Mouse (Mus musculus) hindbrain, embryonic 15.5 days (tissue): ENCODE measurements around the gene Ipo8. TPM values are rescaled to one million over a fixed set of nuclear protein-coding genes. Genes with fewer than 3 reads are reported as not detected.

Source experiments
- ATAC-seq: fragments of 200-750 bp; cut with Nextera tagmentation; 2 replicates; pipeline ENCODE4 v1.8.0; 2017; ENCODE audit warnings: low read depth, moderate number of reproducible peaks, moderate TSS enrichment; ENCODE audit not compliant: low FRiP score
- H3K27ac ChIP-seq: fragments of 300-500 bp; sonication (generic); replicated peaks from 2 replicates; pipeline ENCODE4 v1.5.1; 2015; ENCODE audit warnings: mild to moderate bottlenecking, inconsistent platforms
- H3K27me3 ChIP-seq: fragments of 300-500 bp; sonication (generic); 2 replicates; pipeline ENCODE4 v1.6.1; 2015; ENCODE audit warnings: control low read depth, inconsistent platforms
- H3K36me3 ChIP-seq: fragments of 300-500 bp; sonication (generic); 2 replicates; pipeline ENCODE4 v1.6.1; 2015; ENCODE audit warnings: control low read depth, inconsistent platforms
- H3K4me1 ChIP-seq: fragments of 300-500 bp; sonication (generic); replicated peaks from 2 replicates; pipeline ENCODE4 v1.6.1; 2015; ENCODE audit warnings: control low read depth, inconsistent platforms
- H3K4me2 ChIP-seq: fragments of 300-500 bp; sonication (generic); 2 replicates; pipeline ENCODE4 v1.6.1; 2015; ENCODE audit warnings: moderate library complexity, mild to moderate bottlenecking, inconsistent platforms
- H3K4me3 ChIP-seq: fragments of 300-500 bp; sonication (generic); 2 replicates; pipeline ENCODE4 v1.5.1; 2015; ENCODE audit warnings: mild to moderate bottlenecking, inconsistent platforms
- H3K9ac ChIP-seq: fragments of 300-500 bp; sonication (generic); 2 replicates; pipeline ENCODE4 v1.6.1; 2015; ENCODE audit warnings: inconsistent platforms
- H3K9me3 ChIP-seq: fragments of 300-500 bp; sonication (generic); 2 replicates; pipeline ENCODE4 v1.6.1; 2016; ENCODE audit warnings: control low read depth, inconsistent platforms
- WGBS: fragments of 180-500 bp; shearing (Covaris S2); methylation state at CpG from one replicate; pipeline ENCODE4 v1.1.7; 2015; 5-methylcytosine and 5-hydroxymethylcytosine counted together
- polyA plus RNA-seq: library from polyadenylated mRNA; unstranded; fragments of >200 nt; fragmentation: Nextera tagmentation; extraction: Ambion mirVana; gene quantifications from 2 replicates; pipeline ENCODE4 v1.2.1, GENCODE M21; 2015

Ipo8 gene
- polyA plus RNA-seq, 1 experiment from 2014 or later, result 17.2 TPM

DNA sequence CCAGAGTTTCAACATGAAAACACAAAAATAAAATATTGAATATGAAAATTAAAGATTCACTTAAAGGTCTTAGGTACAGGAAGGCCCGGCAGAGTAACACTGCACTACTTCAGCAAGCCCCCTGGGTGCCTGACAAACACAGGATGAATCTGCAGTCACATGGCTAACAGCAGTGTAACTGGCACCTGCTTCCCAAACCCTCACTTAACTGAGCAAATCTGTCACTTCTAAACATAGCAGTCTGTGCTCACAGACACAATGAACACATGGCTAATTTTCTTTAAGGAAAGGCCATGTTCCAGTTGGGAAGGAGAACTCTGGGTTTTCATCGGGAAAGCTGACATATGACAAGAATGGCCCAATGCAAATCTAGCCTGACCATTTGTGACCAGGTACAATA is 36.1 kb downstream of the Ipo8 start:
- Histone ChIP-seq H3K36me3 (peaks cover 44% of the 10 kb centered on the region), H3K27ac (no peak overlapping the region)
- WGBS, result 89% methylated on average over 2 of the region's 2 CpGs

GRCm38 (mm10) chr6:148789010-148789673 is 42.1 kb downstream of the Ipo8 start:
- no peaks in the 10 kb centered on the region for H3K27me3 ChIP-seq
- no peaks in the 10 kb centered on the region for H3K9me3 ChIP-seq
- no peak overlapping the region for H3K4me3 ChIP-seq
- H3K9ac ChIP-seq, result no peak overlapping the region
- H3K4me1 ChIP-seq, result no peaks in the 10 kb centered on the region
- no peak for ATAC-seq
- H3K27ac ChIP-seq, result no peak overlapping the region
- 73% methylated on average over 9 of the region's 9 CpGs for WGBS
- H3K4me2 ChIP-seq, result no peak overlapping the region
- H3K36me3 ChIP-seq, result peaks cover 50% of the 10 kb centered on the region

More for the DNA sequence above, 36.1 kb downstream of the Ipo8 start:
- ATAC-seq, result no peak
- no peaks in the 10 kb centered on the region for H3K9me3 ChIP-seq
- no peak overlapping the region for H3K4me3 ChIP-seq
- no peak overlapping the region for H3K9ac ChIP-seq
- no peaks in the 10 kb centered on the region for H3K27me3 ChIP-seq
- H3K4me2 ChIP-seq, result no peak overlapping the region
- H3K4me1 ChIP-seq, result no peaks in the 10 kb centered on the region

- Histone ChIP-seq H3K4me1 (no peaks in the 10 kb centered on the region), H3K27ac (no peak overlapping the region), H3K4me2 (no peak overlapping the region), H3K36me3 (peaks cover 68% of the 10 kb centered on the region), H3K4me3 (no peak overlapping the region), H3K9me3 (no peaks in the 10 kb centered on the region), H3K27me3 (no peaks in the 10 kb centered on the region), H3K9ac (no peak overlapping the region)
- no peak for ATAC-seq
- 94% methylated on average over 5 of the region's 5 CpGs for WGBS
Measured at GRCm38 (mm10) chr6:148786186-148786585, 45.1 kb downstream of the Ipo8 start.

GRCm38 (mm10) chr6:148784418-148784817 is 46.8 kb downstream of the Ipo8 start:
- H3K9me3 ChIP-seq, result no peaks in the 10 kb centered on the region
- H3K4me3 ChIP-seq, result no peak overlapping the region
- no peaks in the 10 kb centered on the region for H3K27me3 ChIP-seq
- no peak overlapping the region for H3K9ac ChIP-seq
- H3K36me3 ChIP-seq, result peaks cover 67% of the 10 kb centered on the region
- H3K4me2 ChIP-seq, result no peak overlapping the region
- no peaks in the 10 kb centered on the region for H3K4me1 ChIP-seq
- H3K27ac ChIP-seq, result no peak overlapping the region
- ATAC-seq, result no peak
- WGBS, result 94% methylated on average over 9 of the region's 9 CpGs

DNA sequence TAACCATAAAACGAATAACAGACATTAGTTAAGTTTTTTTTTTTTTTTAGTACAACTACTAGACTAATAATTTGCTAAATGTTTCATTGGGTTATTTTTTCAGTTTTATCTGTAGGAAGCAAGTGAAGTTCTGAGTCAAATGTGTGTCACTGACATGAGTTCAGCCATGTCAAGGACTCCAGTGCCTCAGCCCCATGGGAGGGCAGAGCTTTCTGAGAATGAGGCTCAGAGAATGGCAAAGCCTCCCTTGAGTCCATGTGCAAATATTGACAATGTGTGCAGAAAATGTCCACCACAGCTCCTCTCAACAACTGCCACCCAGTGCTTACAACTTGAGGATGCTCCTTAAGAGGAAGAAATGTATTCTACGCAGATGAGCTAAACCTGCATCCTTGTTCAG is 55.0 kb downstream of the Ipo8 start:
- Histone ChIP-seq H3K4me3 (no peak overlapping the region), H3K36me3 (peaks cover 61% of the 10 kb centered on the region), H3K4me2 (no peak overlapping the region), H3K9ac (no peak overlapping the region), H3K27ac (no peak overlapping the region), H3K9me3 (no peaks in the 10 kb centered on the region), H3K4me1 (no peaks in the 10 kb centered on the region), H3K27me3 (no peaks in the 10 kb centered on the region)
- ATAC-seq, result no peak
- 98% methylated on average over 2 of the region's 2 CpGs for WGBS

GRCm38 (mm10) chr6:148771423-148771822 is 59.8 kb downstream of the Ipo8 start:
- Histone ChIP-seq H3K4me3 (no peak overlapping the region), H3K9me3 (no peaks in the 10 kb centered on the region), H3K27ac (no peak overlapping the region), H3K4me1 (no peaks in the 10 kb centered on the region), H3K4me2 (no peak overlapping the region), H3K27me3 (no peaks in the 10 kb centered on the region), H3K9ac (no peak overlapping the region), H3K36me3 (peaks cover 51% of the 10 kb centered on the region)
- WGBS, result 90% methylated on average over 3 of the region's 3 CpGs
- ATAC-seq, result no peak

GRCm38 (mm10) chr6:148768419-148768818 is 62.8 kb downstream of the Ipo8 start:
- Histone ChIP-seq H3K9me3 (no peaks in the 10 kb centered on the region), H3K4me3 (no peak overlapping the region), H3K4me1 (no peaks in the 10 kb centered on the region), H3K9ac (no peak overlapping the region), H3K27me3 (no peaks in the 10 kb centered on the region), H3K4me2 (no peak overlapping the region), H3K36me3 (peaks cover 27% of the 10 kb centered on the region), H3K27ac (no peak overlapping the region)
- no peak for ATAC-seq
- WGBS, result 81% methylated on average over 12 of the region's 12 CpGs

GRCm38 (mm10) chr6:148767228-148767627 is 64.0 kb downstream of the Ipo8 start:
- Histone ChIP-seq H3K36me3 (peaks cover 18% of the 10 kb centered on the region; the same call in 1 of the 2 replicates), H3K4me2 (no peak overlapping the region), H3K4me1 (no peaks in the 10 kb centered on the region), H3K27me3 (no peaks in the 10 kb centered on the region), H3K9ac (no peak overlapping the region), H3K9me3 (no peaks in the 10 kb centered on the region), H3K27ac (no peak overlapping the region), H3K4me3 (no peak overlapping the region)
- ATAC-seq, result no peak

- Histone ChIP-seq H3K27me3 (no peaks in the 10 kb centered on the region), H3K4me2 (no peak overlapping the region), H3K27ac (no peak overlapping the region), H3K4me3 (no peak overlapping the region), H3K9ac (no peak overlapping the region), H3K36me3 (no peaks in the 10 kb centered on the region), H3K9me3 (no peaks in the 10 kb centered on the region), H3K4me1 (no peaks in the 10 kb centered on the region)
- ATAC-seq, result no peak
- WGBS, result 93% methylated on average over 3 of the region's 3 CpGs
Measured at GRCm38 (mm10) chr6:148761967-148762712, 69.1 kb downstream of the Ipo8 start.

DNA sequence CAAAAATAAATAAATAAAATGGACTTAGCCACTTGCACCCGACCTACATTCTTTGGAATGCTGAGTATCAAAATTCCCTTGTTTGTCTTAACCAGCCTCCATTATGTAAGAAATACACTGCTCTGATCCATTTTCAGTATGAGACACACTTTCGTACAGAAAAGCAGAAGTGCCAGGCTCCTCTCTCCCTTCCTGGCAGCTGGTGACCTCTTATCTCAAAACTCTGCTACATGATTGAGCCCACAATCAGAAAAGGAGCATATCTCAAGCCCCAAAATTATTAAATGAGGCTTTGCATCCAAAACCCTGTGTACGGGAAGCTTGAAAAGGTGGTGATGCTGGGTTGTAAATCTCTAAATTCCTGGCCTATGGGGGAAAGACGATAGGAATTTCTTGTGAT is 69.8 kb downstream of the Ipo8 start:
- Histone ChIP-seq H3K27ac (no peak overlapping the region), H3K4me1 (no peaks in the 10 kb centered on the region), H3K9ac (no peak overlapping the region), H3K27me3 (no peaks in the 10 kb centered on the region), H3K4me3 (no peak overlapping the region), H3K4me2 (no peak overlapping the region), H3K36me3 (no peaks in the 10 kb centered on the region), H3K9me3 (no peaks in the 10 kb centered on the region)
- no peak for ATAC-seq
- WGBS, result 91% methylated on average over 4 of the region's 4 CpGs

DNA sequence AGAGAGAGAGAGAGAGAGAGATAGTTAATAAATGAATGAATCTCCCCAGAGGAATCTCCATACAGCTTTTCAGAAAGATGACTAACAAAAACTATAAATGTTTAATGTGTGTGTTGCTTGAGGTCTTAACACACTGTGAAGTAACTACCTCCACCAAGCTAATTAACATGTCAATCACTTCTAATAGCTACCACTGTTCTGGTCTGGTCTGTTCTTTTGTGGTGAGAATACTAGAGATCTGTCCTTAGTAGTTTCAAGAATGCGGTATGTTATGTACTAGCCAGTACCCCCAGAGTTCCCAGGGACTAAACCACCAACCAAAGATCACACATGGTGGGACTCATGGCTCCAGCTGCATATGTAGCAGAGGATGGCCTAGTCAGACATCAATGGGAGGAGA is 74.7 kb downstream of the Ipo8 start:
- ATAC-seq, result no peak
- no peak overlapping the region for H3K9ac ChIP-seq
- no peaks in the 10 kb centered on the region for H3K36me3 ChIP-seq
- no peaks in the 10 kb centered on the region for H3K4me1 ChIP-seq
- H3K27me3 ChIP-seq, result no peaks in the 10 kb centered on the region
- H3K4me3 ChIP-seq, result no peak overlapping the region
- no peaks in the 10 kb centered on the region for H3K9me3 ChIP-seq
- no peak overlapping the region for H3K27ac ChIP-seq
- H3K4me2 ChIP-seq, result no peak overlapping the region
- WGBS, result 79% methylated on average over 1 of the region's 1 CpGs

- 90% methylated on average over 2 of the region's 2 CpGs for WGBS
- H3K4me1 ChIP-seq, result no peaks in the 10 kb centered on the region
- no peak overlapping the region for H3K4me2 ChIP-seq
- no peak for ATAC-seq
- no peak overlapping the region for H3K9ac ChIP-seq
- H3K36me3 ChIP-seq, result no peaks in the 10 kb centered on the region
- no peaks in the 10 kb centered on the region for H3K27me3 ChIP-seq
- no peak overlapping the region for H3K4me3 ChIP-seq
- H3K9me3 ChIP-seq, result no peaks in the 10 kb centered on the region
- H3K27ac ChIP-seq, result no peak overlapping the region
Measured at GRCm38 (mm10) chr6:148751400-148751799, 79.9 kb downstream of the Ipo8 start.
